Mouse (Mus musculus) heart, postnatal 36 days (tissue): ENCODE data around the gene Fam199x. TPM values are rescaled to one million over a fixed set of nuclear protein-coding genes. Genes with fewer than 3 reads are reported as not detected.

Experiments used
- DNase-seq, 2 experiments: peaks; one replicate each; pipeline ENCODE4 v3.0.0; 2021 to 2022
- intact Hi-C: fragments of 180-260 bp; cut with DNase I; formaldehyde crosslinking; loops from one replicate; pipeline ENCODE4 v1.15.1; 2025
- total RNA-seq, 2 experiments: library from RNA; stranded (reverse); gene quantifications; 2 replicates each; pipeline ENCODE4 v1.2.3; 2021

Fam199x gene
- total RNA-seq = 1 to 10 TPM; 3.9 to 4.3 TPM

DNA sequence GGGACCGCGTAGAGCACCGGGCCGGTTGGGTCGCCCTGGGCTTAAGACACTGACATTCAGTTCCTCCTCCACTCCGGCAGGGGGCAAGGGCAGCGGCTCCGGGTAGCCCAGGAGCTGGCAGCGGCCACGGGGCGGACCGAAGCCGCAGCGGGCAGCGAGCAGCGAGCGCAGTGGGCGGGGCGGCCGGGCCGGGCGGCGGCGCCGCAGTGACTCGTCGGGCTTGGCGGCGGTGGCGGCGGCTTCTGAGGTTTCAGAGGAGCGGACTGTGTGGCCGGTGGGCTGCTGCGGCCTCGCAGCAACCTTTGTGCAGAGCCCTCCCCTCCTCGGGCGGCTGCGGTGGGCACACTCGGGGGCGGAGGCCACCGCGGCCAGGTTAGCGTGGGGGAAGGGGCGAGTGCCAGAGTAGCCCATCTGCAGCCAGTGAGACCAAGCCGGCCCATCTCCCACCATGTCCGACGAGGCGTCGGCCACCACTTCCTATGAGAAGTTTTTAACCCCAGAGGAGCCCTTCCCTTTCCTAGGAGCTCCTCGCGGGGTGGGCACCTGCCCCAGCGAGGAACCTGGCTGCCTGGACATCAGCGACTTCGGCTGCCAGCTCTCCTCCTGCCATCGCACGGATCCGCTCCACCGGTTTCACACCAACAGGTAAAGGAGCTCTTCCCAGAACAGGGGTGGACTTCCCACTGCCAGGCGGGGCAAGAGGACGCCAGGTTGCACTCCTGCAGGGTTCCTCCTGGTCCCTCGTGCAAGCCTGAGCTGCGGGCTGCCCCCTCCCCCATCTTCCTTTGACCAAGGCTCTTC is at the start of gene Fam199x:
Gene Fam199x, plus strand, starts transcription at position 170 of the 801 bp plus-strand sequence.
- DNase-seq = peak; percentile 75 to 76
- intact Hi-C loops = loop anchor here (1.0 kb wide), 1 partner anchor 13 kb away; no protein-coding TSS in a partner anchor

GRCm38 (mm10) chrX:137015099-137015709 is 34.2 kb upstream of the Fam199x start:
- intact Hi-C loops = loop anchor here (1.0 to 5.0 kb wide), 2 partner anchors 38 to 271 kb away; partner anchors contain the start of genes Tmsb15b1, Tmsb15b2 and Tmsb15l
- DNase-seq = peak; percentile 15 to 32

DNA sequence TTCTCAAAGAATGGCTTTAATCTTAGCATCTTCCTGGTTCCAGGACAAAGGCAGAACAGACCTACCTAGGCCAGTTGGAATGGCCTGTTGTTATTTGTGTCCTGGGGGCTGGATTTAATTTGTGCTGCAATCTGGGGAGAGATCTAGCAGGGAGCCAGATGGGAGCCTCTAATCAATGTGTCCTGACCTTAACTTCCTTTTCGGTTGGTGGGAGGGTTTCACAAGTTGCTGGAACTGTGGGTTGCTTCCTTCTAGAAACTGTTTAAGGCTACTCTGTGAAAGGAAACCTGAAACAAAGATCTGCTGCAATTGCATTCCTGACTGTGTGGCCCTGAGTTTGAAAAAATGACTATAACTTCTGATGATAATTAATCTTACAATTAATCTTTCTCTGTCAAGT is 31.7 kb upstream of the Fam199x start:
- DNase-seq = no peak
- intact Hi-C loops = loop anchor here (5.0 kb wide), 1 partner anchor 40 kb away; the partner anchor contains the start of genes Tmsb15b1, Tmsb15b2 and Tmsb15l

- intact Hi-C loops = loop anchor here (5.0 kb wide), 1 partner anchor 42 kb away; the partner anchor contains the start of genes Tmsb15b1, Tmsb15b2 and Tmsb15l
- DNase-seq = peak; percentile 39 to 63
These were observed 30.1 kb upstream of the Fam199x start for GRCm38 (mm10) chrX:137019310-137019709.

DNA sequence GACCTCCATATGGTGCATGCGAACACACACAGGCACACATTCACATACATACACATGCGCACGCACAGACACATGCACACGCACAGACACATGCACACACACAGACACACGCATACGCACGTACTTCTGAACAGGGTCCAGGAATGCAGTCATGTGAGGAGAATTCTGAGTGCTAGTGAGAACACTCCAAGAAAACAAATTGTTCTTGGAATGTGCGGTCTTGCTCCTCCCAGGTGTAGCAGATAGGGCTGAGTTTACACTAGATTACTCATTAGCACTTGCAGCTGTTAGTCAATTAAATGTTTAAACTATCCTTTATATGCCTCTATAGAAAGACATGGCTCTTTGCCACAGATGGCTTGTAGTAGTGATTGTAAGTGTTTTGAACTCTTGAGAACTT is 18.5 kb upstream of the Fam199x start:
- DNase-seq = no peak
- intact Hi-C loops = no loop called here

DNA sequence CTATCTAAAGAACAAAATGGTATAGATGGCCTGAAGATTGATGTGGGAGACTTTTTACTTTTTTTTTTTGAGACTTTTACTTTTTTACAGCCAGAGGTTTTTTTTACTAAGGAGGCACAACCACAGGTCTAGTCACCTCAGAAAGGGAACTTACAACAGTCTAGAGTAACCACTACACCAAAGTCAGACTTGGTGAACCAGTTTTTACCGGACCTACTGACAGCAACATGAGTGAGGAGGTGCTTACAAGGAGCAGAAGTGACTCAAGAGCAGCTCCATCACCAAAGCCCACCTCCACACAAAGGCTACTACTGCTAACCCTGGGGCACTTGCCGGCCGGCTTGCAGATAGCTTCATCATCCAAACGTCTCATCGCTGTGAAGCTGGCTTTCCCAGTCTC is 17.7 kb upstream of the Fam199x start:
- intact Hi-C loops = no loop called here

GRCm38 (mm10) chrX:137034322-137034721 is 15.1 kb upstream of the Fam199x start:
- intact Hi-C loops = no loop called here
- DNase-seq = no peak

More for the DNA sequence above, 17.7 kb upstream of the Fam199x start:
- no peak for DNase-seq

DNA sequence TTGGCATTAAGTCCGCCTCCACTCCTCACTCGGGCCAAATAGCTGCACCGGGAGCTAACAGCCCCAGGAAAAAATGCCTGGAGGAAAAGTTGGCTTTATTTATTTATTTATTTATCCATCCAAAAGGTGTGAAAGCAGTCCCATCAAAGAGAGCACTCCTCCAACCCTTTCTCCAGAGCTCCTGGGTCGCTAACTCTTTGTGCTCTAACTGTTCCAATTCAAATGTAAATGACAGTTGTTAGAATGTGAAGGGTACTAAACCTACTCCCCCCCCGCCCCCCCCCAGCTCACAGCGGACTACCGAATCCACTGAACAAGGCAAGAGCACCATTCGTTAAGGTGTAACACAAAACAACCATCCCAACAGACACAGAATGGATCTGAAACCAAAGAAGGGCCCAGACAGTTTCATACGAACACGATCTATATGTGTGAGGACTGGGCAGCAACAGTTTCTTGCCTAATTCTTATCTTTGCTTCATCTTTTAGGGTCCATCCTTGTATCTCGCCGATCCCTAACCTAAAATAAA is 11.9 kb upstream of the Fam199x start:
- DNase-seq = no peak
- intact Hi-C loops = no loop called here

DNA sequence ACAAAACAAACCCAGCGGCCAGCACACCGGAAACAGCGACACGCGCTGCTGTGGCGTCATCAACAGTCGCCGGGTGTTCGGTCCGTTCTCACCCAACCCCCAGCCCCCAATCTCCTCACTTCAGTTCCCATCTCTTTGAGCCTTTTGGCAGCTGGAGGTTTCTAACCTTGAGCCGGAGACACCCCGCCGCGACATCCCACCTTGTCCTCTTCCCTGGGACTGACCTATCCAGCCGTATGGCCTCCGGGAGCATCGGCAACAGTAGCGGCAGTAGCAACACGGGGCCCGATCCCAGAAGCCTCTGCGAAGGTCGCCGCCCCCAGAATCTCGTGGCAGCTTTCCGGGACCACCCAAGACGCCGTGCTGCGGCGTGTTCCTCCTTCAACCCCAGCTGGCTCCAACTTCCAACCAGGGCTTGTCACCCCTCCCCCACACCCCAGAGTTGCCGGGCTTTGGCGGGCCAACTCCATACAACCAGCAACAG is 11.4 kb upstream of the Fam199x start, which contains the start of gene Slc25a53:
Gene Slc25a53, minus strand, starts transcription at position 303 of the 484 bp plus-strand sequence.
- intact Hi-C loops = no loop called here
- DNase-seq = peak; percentile 82 to 84

- no peak for DNase-seq
- intact Hi-C loops = no loop called here
These were observed 10.9 kb upstream of the Fam199x start for GRCm38 (mm10) chrX:137038502-137038901.

- intact Hi-C loops = no loop called here
- DNase-seq = no peak
These were observed 352 bp upstream of the Fam199x start for GRCm38 (mm10) chrX:137049060-137049424.

DNA sequence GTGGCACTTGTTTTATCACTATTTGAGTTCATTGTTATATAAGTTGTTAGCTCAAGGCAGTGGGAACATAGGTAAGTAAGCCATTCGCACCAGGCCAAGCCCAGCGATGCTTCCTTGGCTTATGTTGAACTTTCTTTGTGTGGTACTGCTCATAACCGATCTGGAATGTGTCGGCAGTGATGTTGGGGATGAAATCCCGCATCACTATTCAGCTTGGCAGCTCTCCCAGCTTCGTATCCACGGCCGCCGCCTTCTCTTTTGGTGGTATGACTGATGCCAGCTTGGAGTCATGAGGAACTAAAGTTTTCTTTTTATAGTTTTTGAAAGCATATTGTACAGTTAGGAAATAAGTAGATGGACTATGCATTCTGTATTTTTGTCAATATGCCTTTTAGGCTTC is 13.8 kb downstream of the Fam199x start:
- intact Hi-C loops = no loop called here
- DNase-seq = no peak

DNA sequence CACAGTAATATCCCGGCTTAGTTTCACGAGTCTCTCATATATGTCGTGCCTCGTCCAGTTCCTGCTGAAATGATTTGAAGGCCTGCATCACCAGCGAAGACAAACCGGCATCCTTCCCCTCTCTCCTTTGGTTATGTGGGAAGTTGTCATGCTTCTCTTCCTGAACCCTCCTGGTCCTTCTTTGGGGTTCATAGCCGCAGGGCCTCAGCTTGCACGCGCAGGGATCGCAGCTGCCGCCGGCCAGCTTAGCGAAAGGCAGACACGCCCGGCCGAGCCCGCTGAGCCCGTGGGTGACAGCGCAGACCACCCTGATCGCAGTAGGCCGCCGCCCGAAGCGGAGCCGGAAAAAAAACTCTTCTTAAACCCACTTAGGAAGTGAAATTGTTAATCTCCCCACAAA is 55.1 kb downstream of the Fam199x start:
- intact Hi-C loops = no loop called here
- no peak for DNase-seq

GRCm38 (mm10) chrX:137106498-137106897 is 57.1 kb downstream of the Fam199x start:
- DNase-seq = no peak
- intact Hi-C loops = no loop called here

DNA sequence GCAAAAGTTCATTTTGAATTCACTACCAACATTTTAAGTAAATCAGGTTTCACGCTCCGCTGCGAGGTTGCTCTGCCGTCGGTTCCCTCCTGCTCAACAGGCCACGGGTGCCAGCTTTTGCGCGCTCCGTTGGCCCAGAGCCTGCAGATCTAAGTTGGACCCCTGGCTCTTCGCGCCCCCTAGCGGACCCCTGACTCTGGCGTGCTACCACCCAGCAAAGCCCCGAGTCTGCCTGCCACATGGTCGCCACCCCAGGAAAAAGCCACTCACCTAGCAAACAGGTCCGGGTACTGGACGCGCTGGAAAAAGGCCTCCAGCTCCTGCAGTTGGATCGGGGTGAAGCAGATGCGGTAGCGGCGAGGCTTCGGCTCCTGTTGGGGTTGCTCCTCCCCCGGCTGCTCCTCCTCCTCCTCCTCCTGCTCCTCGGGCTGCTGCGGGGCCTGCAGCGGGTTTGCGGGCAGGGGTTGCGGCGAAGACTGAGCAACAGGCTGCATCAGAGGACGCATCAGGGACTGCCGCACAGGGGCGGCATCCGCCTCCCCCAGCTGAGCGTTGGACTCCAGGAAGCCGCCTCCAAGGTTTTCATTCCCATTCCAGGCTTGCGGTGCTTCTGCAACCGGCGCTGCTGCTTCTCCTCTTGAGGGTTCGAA is 68.8 kb downstream of the Fam199x start:
- intact Hi-C loops = no loop called here
- peak in 1 of 2 experiments; percentile 22 for DNase-seq

GRCm38 (mm10) chrX:137119675-137120423 is 70.5 kb downstream of the Fam199x start:
- DNase-seq = no peak
- intact Hi-C loops = no loop called here

DNA sequence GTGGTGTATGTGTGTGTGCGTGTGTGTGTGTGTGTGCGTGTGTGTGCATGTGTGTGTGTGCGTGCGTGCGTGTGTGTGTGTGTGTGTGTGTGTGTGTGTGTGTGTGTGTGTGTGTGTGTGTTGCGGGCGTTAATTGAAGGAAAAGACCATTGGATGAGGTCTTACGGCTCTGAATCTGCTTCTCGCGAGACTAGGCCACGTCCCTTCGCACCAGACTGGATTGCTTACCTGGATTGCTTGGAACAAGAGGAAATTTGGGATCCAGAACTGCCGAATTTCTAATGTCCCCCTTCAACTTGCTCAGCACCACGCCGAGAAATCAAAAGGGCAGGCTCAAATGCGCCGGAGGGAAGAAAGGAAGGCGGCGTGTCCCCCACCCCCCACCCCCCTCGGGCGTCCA is 72.3 kb downstream of the Fam199x start, which contains the start of gene Esx1:
Gene Esx1, minus strand, starts transcription at position 366 of the 400 bp plus-strand sequence.
- intact Hi-C loops = no loop called here
- DNase-seq = no peak

- intact Hi-C loops = no loop called here
- DNase-seq = no peak
These were observed 78.1 kb downstream of the Fam199x start for GRCm38 (mm10) chrX:137127542-137127941.
